Mouse (Mus musculus) liver, adult 10 weeks (tissue): ENCODE data around the gene Creld1. TPM values are rescaled to one million over a fixed set of nuclear protein-coding genes. Genes with fewer than 3 reads are reported as not detected.

Source experiments
- polyA plus RNA-seq: library from polyadenylated mRNA; stranded (reverse); fragments of 350-450 nt; fragmentation: Illumina TruSeq; extraction: RNeasy Lipid Tissue Mini Kit (QIAGEN cat#74804); gene quantifications from one replicate; pipeline ENCODE4 v1.2.3, GENCODE M21; 2014; ENCODE audit warnings: low read depth, low replicate concordance

Creld1 gene
- 5.1 TPM for polyA plus RNA-seq

DNA sequence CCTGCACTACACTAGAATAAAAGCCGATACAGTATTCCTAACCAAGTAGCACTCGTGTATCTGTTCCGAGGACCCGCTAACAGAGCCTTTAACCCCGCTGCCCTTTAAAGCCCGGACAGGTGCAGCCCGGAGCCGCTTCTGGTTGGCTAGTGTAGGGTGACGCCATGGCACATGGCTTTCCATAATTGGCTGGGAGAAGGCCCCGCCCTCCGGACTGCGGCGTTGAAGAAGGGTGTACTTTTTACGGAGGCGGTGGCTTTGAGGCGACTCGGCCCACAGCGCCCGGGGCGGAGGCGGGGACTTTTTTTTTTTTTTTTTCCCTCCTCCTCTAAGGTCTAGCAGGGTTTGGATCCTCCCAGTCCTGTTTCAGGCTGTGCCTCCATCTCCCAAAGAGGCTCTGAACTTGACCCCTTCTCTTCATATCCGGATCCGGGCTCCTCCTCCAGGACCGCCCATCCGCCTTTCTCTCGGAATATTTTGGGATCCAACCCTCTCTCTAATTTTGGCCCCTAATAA is at the start of gene Creld1:
Gene Creld1 (plus strand): TSS at position 198 of the 516 bp plus-strand sequence.

DNA sequence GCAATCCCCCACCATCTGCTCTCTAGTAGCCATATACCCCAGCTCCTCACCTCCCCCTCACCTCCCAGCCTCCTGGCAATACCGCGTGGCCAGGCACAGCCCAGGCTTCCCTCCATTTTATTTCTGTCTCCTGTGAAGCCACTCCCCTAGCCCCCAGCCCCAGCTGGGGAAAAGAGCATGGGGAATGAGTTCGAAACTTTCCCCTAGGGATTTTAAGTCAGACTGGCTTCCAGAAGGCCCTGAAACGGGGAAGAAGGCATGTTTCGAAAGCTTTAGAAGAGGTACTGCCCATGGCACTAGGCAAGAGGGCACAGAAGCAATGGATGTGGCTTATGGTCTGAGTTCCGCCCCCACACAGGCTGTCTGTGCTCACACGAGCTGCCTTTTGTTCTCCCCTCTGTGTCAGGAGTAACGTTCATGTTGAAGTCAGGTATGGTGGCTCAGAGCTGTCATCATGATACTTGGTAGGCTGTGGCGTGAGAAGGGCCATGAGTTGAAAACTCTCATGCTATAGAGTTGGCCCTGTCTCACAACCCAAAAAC is 47.4 kb upstream of the Creld1 start, which contains the start of gene Cidec:
Gene Cidec (minus strand): TSS at position 97 of the 542 bp plus-strand sequence.

DNA sequence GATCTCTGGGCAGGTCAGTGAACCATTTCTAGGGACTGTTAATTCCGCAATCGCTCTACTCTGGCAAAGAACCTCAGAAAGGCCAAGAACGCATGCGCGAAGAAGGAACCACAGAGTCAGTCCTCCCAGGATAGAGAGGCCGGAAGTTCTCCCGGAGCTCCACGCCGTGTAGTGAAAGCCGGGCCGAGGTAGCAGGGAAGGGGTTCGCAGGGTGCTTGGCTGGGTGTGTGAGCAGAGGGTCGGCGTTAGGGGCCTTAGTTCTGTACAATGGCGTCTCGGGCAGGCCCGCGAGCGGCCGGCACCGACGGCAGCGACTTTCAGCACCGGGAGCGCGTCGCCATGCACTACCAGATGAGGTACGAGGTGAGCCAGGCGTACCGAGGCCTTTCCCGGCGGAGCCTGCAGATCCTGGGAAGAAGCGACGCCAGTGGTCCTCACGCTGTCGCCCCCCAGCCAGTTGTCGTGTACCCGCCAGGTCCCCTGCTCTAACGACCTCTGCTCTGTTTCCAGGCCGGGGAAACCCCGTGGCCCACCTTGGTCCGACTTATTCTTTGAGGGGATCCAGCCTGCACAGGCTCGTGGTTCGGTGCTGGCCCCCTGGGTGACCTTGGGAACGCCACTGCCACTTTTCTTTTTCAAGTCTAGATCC is 40.5 kb upstream of the Creld1 start, which contains the start of gene Jagn1:
Gene Jagn1 (plus strand): TSS at position 128 of the 649 bp plus-strand sequence.

DNA sequence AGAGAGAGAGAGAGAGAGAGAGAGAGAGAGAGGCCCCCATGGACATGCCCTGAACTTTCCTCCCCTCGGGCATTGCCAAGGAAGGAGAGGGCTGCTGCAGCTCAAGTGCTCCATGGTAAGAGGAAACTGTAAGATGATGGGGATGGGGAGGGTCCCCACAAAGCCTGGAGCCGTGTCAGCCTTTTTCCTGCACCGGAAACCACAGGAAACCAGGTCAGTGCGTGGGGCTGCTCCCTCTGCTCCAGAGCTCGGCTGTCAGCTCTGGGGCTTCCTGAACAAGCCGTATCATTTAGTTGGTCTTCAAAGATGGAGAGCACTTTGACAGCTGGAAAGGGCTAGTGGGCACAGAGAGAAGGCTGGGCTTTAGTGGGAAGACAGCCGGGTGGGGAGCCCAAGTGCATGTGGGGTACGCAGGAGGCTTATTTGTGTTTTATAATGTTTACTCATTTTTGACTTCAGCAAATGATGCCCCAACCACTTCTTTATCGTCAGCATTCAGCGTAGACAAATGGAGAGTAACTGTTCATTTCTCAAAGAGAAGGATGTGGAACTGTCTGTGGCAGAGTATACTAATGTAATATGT is 25.1 kb upstream of the Creld1 start, which contains the start of gene Il17re:
Gene Il17re (plus strand): TSS at position 533 of the 583 bp plus-strand sequence.

DNA sequence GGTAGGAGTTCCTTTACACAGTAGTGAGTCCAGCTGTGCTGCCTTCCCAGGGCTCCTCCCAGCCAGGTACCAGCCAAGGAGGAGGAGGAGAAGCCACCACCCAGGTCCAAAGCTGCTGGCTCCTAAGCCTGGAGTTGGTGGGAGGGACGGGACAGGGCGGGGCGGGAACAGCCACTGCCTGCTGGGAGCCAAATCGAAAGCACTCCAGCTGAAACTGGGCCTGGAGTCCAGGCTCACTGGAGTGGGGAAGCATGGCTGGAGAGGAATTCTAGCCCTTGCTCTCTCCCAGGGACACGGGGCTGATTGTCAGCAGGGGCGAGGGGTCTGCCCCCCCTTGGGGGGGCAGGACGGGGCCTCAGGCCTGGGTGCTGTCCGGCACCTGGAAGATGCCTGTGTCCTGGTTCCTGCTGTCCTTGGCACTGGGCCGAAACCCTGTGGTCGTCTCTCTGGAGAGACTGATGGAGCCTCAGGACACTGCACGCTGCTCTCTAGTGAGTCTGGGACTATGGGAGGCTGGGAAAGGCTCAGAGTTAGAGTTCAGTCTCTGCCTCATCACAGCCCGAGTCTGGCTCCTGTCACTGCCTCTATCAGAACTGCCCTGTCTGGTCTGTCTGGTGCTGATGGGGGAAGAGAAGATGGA is 11.7 kb upstream of the Creld1 start, which contains the start of gene Il17rc:
Gene Il17rc (plus strand): TSS at position 131 of the 640 bp plus-strand sequence.

DNA sequence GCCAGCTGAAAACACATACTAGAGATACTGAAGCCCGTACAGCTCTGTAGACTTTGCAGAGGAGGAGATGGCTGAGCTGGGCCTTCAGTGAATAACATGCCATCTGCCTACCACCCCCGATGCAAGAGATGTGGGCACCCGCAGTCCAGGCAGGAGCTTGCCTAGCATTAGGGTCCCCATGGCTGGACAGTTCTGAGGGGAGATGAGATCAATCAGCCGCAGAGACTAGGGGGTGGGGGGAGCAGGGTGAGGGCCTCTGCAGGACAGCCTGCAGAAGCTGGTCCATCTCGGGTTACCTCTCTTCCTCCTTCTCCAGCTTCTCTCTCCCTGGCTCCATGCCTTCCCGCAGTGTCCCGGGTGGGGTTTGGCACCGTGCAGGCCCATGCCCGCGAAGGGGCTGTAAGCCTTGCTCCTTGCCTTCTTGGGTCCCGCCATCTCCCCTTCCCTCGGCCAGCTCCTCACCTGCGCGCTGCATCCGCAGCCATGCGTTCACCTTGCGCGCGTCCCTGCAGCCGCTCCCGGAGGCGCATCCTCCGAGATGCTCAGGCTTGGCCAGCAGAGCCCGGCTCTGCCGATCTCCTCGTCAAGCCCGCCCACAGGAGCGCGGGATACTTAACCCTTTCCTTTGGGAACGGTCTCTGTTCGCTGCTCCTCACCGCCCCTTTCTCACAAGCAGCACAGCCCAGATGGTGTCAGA is 18.4 kb downstream of the Creld1 start, which contains the start of gene Prrt3:
Gene Prrt3 (minus strand): TSS at position 544 of the 697 bp plus-strand sequence.

DNA sequence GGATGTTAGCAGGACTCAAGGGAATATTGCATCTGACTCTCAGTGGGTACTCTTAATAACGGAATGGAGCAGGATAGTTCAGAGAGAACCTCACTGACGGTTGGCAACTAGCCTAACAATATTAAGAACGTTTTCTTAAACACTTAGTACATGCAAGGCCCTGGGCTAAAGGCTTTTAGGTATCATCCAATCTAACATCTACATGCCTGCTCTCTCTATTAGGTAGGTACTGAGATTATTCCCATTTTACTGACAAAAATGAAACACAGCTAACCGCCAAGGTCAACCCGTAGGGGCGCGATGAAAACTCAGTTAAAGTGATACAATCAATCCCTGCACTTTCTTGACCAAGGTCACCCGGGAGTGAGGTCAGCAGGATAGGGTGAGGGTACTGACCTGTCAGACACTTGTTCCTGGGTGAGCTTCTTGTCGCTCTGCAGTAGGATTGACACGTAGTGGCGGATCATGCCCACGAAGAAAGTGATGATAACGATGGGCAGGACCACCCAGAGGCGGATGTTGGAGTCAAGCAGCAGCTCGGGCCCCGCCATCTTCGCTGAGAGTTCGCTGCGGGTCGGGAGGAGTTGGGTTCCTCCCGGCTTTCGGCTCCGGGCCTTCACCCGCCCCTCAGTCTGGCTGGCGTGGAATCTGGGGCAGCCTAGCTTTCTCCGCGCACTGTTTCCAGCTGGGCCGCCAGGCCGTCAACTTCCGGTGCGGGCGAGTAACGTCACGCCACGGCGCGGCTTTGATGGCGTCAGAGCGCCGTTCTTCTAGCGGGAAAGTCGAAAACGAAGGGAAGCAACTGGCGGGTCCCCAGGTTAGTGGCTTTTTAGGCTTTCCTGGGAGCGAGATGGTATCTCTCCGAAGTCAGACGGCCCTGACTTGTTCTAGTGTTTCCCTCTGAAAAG is 48.1 kb downstream of the Creld1 start, which contains the start of the genes Emc3 and Fancd2:
Gene Emc3 (minus strand): TSS at position 721 of the 908 bp plus-strand sequence.
Gene Fancd2 (plus strand): TSS at position 751 of the 908 bp plus-strand sequence.

Other genes starting within 250 kb of the Creld1 start
- 15.3 TPM for gene Mtmr14, start 245.5 kb upstream of the Creld1 start, polyA plus RNA-seq
- not detected for gene Cpne9, start 201.0 kb upstream of the Creld1 start, polyA plus RNA-seq
- 1.6 TPM for gene Brpf1, start 176.2 kb upstream of the Creld1 start, polyA plus RNA-seq
- gene Ogg1, start 156.3 kb upstream of the Creld1 start, polyA plus RNA-seq: 1.8 TPM
- 7.2 TPM for gene Camk1, start 139.3 kb upstream of the Creld1 start, polyA plus RNA-seq
- gene Tada3, start 105.4 kb upstream of the Creld1 start, polyA plus RNA-seq: 1.7 TPM
- 50.2 TPM for gene Arpc4, start 105.2 kb upstream of the Creld1 start, polyA plus RNA-seq
- 0.93 TPM for gene Ttll3, start 94.0 kb upstream of the Creld1 start, polyA plus RNA-seq
- 1.1 TPM for gene Rpusd3, start 64.0 kb upstream of the Creld1 start, polyA plus RNA-seq
- not detected for gene Cidec, start 47.5 kb upstream of the Creld1 start, polyA plus RNA-seq
- gene Jagn1, start 40.7 kb upstream of the Creld1 start, polyA plus RNA-seq: 15.9 TPM
- 0.21 TPM for gene Il17re, start 24.8 kb upstream of the Creld1 start, polyA plus RNA-seq
- gene Il17rc, start 11.9 kb upstream of the Creld1 start, polyA plus RNA-seq: 1.3 TPM
- gene Prrt3, start 18.6 kb downstream of the Creld1 start, polyA plus RNA-seq: not detected
- gene Emc3, start 48.4 kb downstream of the Creld1 start, polyA plus RNA-seq: 52.6 TPM
- 0.13 TPM for gene Fancd2, start 48.4 kb downstream of the Creld1 start, polyA plus RNA-seq
- gene Fancd2os, start 117.4 kb downstream of the Creld1 start, polyA plus RNA-seq: not detected
- gene Brk1, start 121.5 kb downstream of the Creld1 start, polyA plus RNA-seq: 31.4 TPM
- gene Vhl, start 140.7 kb downstream of the Creld1 start, polyA plus RNA-seq: 9.2 TPM
- gene Irak2, start 155.2 kb downstream of the Creld1 start, polyA plus RNA-seq: 9.0 TPM
- 10.6 TPM for gene Tatdn2, start 213.8 kb downstream of the Creld1 start, polyA plus RNA-seq
- gene Ghrl, start 236.6 kb downstream of the Creld1 start, polyA plus RNA-seq: not detected